Mouse (Mus musculus): ENCODE results near the gene Hivep2. TPM values are rescaled to one million over a fixed set of nuclear protein-coding genes. Genes with fewer than 3 reads are reported as not detected.

The Hivep2 gene
- polyA plus RNA-seq, 1 experiment from 2014 or later: 1.2 TPM

- Histone ChIP-seq H3K27me3 (ENCODE audit: low read depth, poor library complexity, severe bottlenecking) (no peaks in the 10 kb centered on the region), H3K9me3 (replicated peaks) (no peaks in the 10 kb centered on the region), H3K4me1 (peaks cover 30% of the 10 kb centered on the region), H3K4me3 (no peak overlapping the region), H3K27ac (replicated peaks) (no peak overlapping the region), H3K36me3 (no peaks in the 10 kb centered on the region)
- 98% methylated on average over 2 of the region's 2 CpGs for WGBS
- no peak for DNase-seq (ENCODE audit: low spot score)
These were observed 93.7 kb downstream of the Hivep2 start for GRCm38 (mm10) chr10:14059581-14059980.

DNA sequence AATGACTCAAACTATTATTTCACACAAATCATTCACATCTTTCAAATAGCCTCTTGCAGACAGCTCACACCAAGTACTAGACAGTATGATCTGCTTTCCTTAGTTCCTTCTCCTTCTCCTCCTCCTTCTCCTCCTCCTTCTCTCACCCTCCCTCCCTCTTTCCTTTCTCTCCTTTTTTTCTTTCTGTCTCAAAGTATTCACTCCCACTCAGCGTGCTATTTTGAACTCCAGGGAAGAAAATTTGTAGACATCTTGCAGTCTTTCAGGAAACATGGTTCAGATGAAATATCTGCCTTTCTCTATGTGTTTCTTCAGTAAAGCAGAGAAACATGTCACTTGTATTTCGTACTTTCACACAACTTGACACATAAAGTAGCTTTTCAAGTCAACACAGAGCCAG lies 94.4 kb downstream of the Hivep2 start:
- H3K36me3 ChIP-seq: no peaks in the 10 kb centered on the region
- no peaks in the 10 kb centered on the region for H3K27me3 ChIP-seq (ENCODE audit: low read depth, poor library complexity, severe bottlenecking)
- no peak overlapping the region for H3K4me3 ChIP-seq
- no peak overlapping the region for H3K27ac ChIP-seq (replicated peaks)
- no peaks in the 10 kb centered on the region for H3K9me3 ChIP-seq (replicated peaks)
- H3K4me1 ChIP-seq: peaks cover 28% of the 10 kb centered on the region
- no peak for DNase-seq (ENCODE audit: low spot score)
- WGBS: 86% methylated on average over 2 of the region's 2 CpGs

DNA sequence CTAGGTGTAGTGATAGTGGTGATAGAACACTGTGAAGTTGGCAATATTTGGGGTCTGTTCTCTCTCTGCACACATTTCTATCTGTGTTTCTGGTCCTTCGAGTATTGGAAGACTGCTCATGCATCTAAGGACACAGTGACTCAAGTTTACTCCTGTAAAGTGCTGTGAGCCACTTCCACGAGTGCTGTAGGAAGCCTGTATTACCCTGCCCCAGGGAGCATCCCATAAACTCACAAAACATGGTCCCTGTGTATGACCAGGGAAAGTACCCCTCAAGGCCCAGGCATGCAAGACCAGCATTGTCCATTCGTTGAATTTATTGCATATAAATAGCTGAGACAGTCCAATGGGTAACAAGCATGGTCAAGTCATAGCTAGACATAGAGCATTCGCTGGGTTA lies 97.4 kb downstream of the Hivep2 start:
- H3K4me3 ChIP-seq: no peak overlapping the region
- DNase-seq (ENCODE audit: low spot score): peak; percentile 6
- 0 out of 2 replicates have a peak, but pooled peaks cover 3% of the 10 kb centered on the region for H3K4me1 ChIP-seq
- no peaks in the 10 kb centered on the region for H3K36me3 ChIP-seq
- H3K27ac ChIP-seq (replicated peaks): no peak overlapping the region
- no peaks in the 10 kb centered on the region for H3K9me3 ChIP-seq (replicated peaks)
- 89% methylated on average over 4 of the region's 4 CpGs for WGBS
- H3K27me3 ChIP-seq (ENCODE audit: low read depth, poor library complexity, severe bottlenecking): no peaks in the 10 kb centered on the region

GRCm38 (mm10) chr10:14064759-14065395 lies 99.0 kb downstream of the Hivep2 start:
- no peaks in the 10 kb centered on the region for H3K27me3 ChIP-seq (ENCODE audit: low read depth, poor library complexity, severe bottlenecking)
- no peaks in the 10 kb centered on the region for H3K36me3 ChIP-seq
- no peak overlapping the region for H3K27ac ChIP-seq (replicated peaks)
- no peaks in the 10 kb centered on the region for H3K9me3 ChIP-seq (replicated peaks)
- peak; percentile 5 for DNase-seq (ENCODE audit: low spot score)
- H3K4me3 ChIP-seq: no peak overlapping the region
- 88% methylated on average over 15 of the region's 15 CpGs for WGBS
- 0 out of 2 replicates have a peak, but pooled peaks cover 3% of the 10 kb centered on the region for H3K4me1 ChIP-seq

- 86% methylated on average over 4 of the region's 4 CpGs for WGBS
- DNase-seq (ENCODE audit: low spot score): no peak
- Histone ChIP-seq H3K36me3 (no peaks in the 10 kb centered on the region), H3K9me3 (replicated peaks) (no peaks in the 10 kb centered on the region), H3K4me1 (no peaks in the 10 kb centered on the region), H3K27ac (replicated peaks) (no peak overlapping the region), H3K27me3 (ENCODE audit: low read depth, poor library complexity, severe bottlenecking) (no peaks in the 10 kb centered on the region), H3K4me3 (no peak overlapping the region)
These were observed 101.9 kb downstream of the Hivep2 start for GRCm38 (mm10) chr10:14067802-14068201.

GRCm38 (mm10) chr10:14070498-14071079 lies 104.7 kb downstream of the Hivep2 start:
- no peak overlapping the region for H3K27ac ChIP-seq (replicated peaks)
- H3K36me3 ChIP-seq: no peaks in the 10 kb centered on the region
- H3K27me3 ChIP-seq (ENCODE audit: low read depth, poor library complexity, severe bottlenecking): no peaks in the 10 kb centered on the region
- H3K9me3 ChIP-seq (replicated peaks): no peaks in the 10 kb centered on the region
- no peak overlapping the region for H3K4me3 ChIP-seq
- peak; percentile 1 for DNase-seq (ENCODE audit: low spot score)
- peaks cover 3% of the 10 kb centered on the region; the same call in 1 of the 2 replicates for H3K4me1 ChIP-seq
- WGBS: 85% methylated on average over 5 of the region's 5 CpGs

DNA sequence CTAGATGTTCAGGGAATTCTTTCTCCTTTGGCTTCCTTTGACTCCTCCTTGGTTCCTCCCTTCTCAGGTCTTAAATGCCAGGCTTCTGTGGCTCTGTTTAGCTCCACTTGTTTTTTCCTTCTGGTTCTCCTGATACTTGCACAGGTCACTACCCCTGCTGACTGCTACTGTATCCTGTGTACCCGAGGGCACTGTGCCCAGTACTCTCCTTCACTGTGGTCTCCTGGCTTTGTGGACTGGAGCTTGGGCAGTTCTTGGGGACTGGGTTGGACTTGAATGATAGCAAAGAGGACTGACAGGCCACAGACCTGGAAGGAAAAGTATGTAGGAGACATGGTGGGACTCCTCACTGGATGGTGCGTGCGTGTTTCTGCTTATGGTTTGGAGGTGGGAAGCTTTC lies 106.6 kb downstream of the Hivep2 start:
- Histone ChIP-seq H3K27me3 (ENCODE audit: low read depth, poor library complexity, severe bottlenecking) (no peaks in the 10 kb centered on the region), H3K9me3 (replicated peaks) (no peaks in the 10 kb centered on the region), H3K27ac (replicated peaks) (no peak overlapping the region), H3K4me3 (no peak overlapping the region), H3K4me1 (peaks cover 8% of the 10 kb centered on the region), H3K36me3 (no peaks in the 10 kb centered on the region)
- 86% methylated on average over 3 of the region's 3 CpGs for WGBS
- no peak for DNase-seq (ENCODE audit: low spot score)

GRCm38 (mm10) chr10:14075767-14076166 lies 109.9 kb downstream of the Hivep2 start:
- Histone ChIP-seq H3K36me3 (no peaks in the 10 kb centered on the region), H3K4me3 (no peak overlapping the region), H3K27me3 (ENCODE audit: low read depth, poor library complexity, severe bottlenecking) (no peaks in the 10 kb centered on the region), H3K4me1 (peaks cover 8% of the 10 kb centered on the region), H3K27ac (replicated peaks) (no peak overlapping the region; the same call in 1 of the 2 replicates), H3K9me3 (replicated peaks) (no peaks in the 10 kb centered on the region)
- 84% methylated on average over 5 of the region's 5 CpGs for WGBS
- no peak for DNase-seq (ENCODE audit: low spot score)

DNA sequence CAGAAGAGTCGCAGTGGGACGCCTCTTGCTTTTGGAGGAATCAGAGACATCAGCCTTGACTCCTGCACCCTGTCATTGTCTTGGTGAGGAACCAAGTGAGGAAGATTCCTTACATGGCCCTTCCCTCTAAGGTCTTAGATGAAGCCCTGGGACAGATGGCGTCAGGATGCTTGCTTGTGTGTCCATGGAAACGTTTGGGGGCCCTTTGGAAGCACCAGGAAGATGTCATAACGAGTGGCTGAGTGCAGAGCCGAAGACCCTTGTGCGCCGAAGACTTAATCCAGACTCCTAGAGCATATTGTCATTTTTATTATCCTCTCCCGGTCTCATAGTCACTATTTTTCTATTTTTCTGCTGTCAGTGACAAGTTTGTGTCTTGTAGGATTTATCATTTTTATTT lies 111.0 kb downstream of the Hivep2 start:
- Histone ChIP-seq H3K27ac (replicated peaks) (no peak overlapping the region), H3K9me3 (replicated peaks) (no peaks in the 10 kb centered on the region), H3K4me3 (no peak overlapping the region), H3K36me3 (no peaks in the 10 kb centered on the region), H3K4me1 (peaks cover 8% of the 10 kb centered on the region), H3K27me3 (ENCODE audit: low read depth, poor library complexity, severe bottlenecking) (no peaks in the 10 kb centered on the region)
- WGBS: 78% methylated on average over 9 of the region's 9 CpGs
- DNase-seq (ENCODE audit: low spot score): no peak

DNA sequence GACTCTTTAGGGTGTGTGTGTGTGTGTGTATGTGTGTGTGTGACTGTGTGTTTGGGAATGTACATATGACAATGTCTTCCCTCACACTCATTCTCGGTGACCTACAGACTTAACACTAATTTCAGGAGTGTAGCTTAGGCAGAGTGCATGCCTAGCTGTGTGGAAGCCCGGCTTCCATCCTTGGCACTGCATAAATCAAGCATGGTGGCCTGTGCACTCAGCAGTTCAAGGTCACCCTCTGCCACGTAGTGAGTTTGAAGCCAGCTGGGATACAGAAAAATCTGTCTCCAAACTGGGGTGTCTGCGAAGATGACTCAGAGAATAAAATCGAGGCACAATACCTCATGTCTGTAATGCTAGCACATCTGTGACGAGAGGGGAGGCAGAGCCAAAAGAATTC lies 115.0 kb downstream of the Hivep2 start:
- no peaks in the 10 kb centered on the region for H3K27me3 ChIP-seq (ENCODE audit: low read depth, poor library complexity, severe bottlenecking)
- H3K4me3 ChIP-seq: no peak overlapping the region
- no peak overlapping the region for H3K27ac ChIP-seq (replicated peaks)
- DNase-seq (ENCODE audit: low spot score): no peak
- no peaks in the 10 kb centered on the region for H3K36me3 ChIP-seq
- H3K9me3 ChIP-seq (replicated peaks): no peaks in the 10 kb centered on the region
- peaks cover 6% of the 10 kb centered on the region for H3K4me1 ChIP-seq
- WGBS: 90% methylated on average over 6 of the region's 6 CpGs

GRCm38 (mm10) chr10:14081824-14082223 lies 115.9 kb downstream of the Hivep2 start:
- no peaks in the 10 kb centered on the region for H3K36me3 ChIP-seq
- no peak overlapping the region for H3K27ac ChIP-seq (replicated peaks)
- H3K4me1 ChIP-seq: peaks cover 2% of the 10 kb centered on the region
- no peaks in the 10 kb centered on the region for H3K27me3 ChIP-seq (ENCODE audit: low read depth, poor library complexity, severe bottlenecking)
- no peak overlapping the region for H3K4me3 ChIP-seq
- no peaks in the 10 kb centered on the region for H3K9me3 ChIP-seq (replicated peaks)
- 69% methylated on average over 3 of the region's 3 CpGs for WGBS
- no peak for DNase-seq (ENCODE audit: low spot score)

DNA sequence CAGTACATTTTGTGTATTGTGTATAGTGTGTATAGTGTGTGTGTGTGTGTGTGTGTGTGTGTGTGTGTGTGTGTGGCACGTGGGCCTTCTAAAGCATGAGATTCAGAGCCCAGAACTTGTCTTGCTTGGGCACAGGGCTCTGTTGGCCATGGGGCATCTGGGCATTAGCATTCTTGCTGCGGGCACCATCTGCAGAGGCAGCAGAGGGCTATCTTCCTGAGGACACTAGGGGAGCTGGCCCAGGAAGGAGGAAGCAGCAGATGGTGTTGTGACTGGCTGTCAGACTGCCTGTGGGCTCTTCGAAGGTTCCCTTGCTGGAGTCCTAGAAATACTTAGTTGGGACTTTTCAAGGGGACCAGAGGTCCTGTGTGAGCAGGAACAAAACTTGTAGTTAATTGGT lies 116.4 kb downstream of the Hivep2 start:
- Histone ChIP-seq H3K27ac (replicated peaks) (no peak overlapping the region), H3K4me3 (no peak overlapping the region), H3K36me3 (no peaks in the 10 kb centered on the region), H3K27me3 (ENCODE audit: low read depth, poor library complexity, severe bottlenecking) (no peaks in the 10 kb centered on the region), H3K9me3 (replicated peaks) (no peaks in the 10 kb centered on the region), H3K4me1 (no peaks in the 10 kb centered on the region)
- 72% methylated on average over 3 of the region's 3 CpGs for WGBS
- no peak for DNase-seq (ENCODE audit: low spot score)

- H3K27me3 ChIP-seq (ENCODE audit: low read depth, poor library complexity, severe bottlenecking): no peaks in the 10 kb centered on the region
- H3K27ac ChIP-seq (replicated peaks): no peak overlapping the region
- no peaks in the 10 kb centered on the region for H3K4me1 ChIP-seq
- H3K36me3 ChIP-seq: no peaks in the 10 kb centered on the region
- no peak overlapping the region for H3K4me3 ChIP-seq
- H3K9me3 ChIP-seq (replicated peaks): no peaks in the 10 kb centered on the region
- WGBS: 93% methylated on average over 12 of the region's 12 CpGs
- no peak for DNase-seq (ENCODE audit: low spot score)
These were observed 119.4 kb downstream of the Hivep2 start for GRCm38 (mm10) chr10:14085241-14085659.
